Mouse (Mus musculus): ENCODE data around the gene Dgat2l6.

GRCm38 (mm10) chrX:100508164-100508563, 16.5 kb upstream of the Dgat2l6 start:
- TF ChIP-seq EP300 (IDR thresholded peaks at IDR 0.05; ENCODE audit: low read depth) (no peak), CTCF (IDR thresholded peaks at IDR 0.05; ENCODE audit: low read depth) (no peak)

Measured in liver, postnatal 0 days (tissue).